Mouse (Mus musculus) ES-E14 (cell line): ENCODE data around the gene Gm49395.

ENCODE experiments used
- CHD2 ChIP-seq: IDR thresholded peaks from 2 replicates; pipeline ENCODE4 v1.6.1; 2014; ENCODE audit warnings: mild to moderate bottlenecking, low read depth, low read length, inconsistent platforms
- HCFC1 ChIP-seq: IDR thresholded peaks from 2 replicates; pipeline ENCODE4 v1.6.1; 2012; ENCODE audit warnings: low read length, inconsistent platforms, borderline replicate concordance; ENCODE audit not compliant: insufficient read depth
- MAFK ChIP-seq: IDR thresholded peaks from 2 replicates; pipeline ENCODE4 v1.6.1; 2014; ENCODE audit warnings: mild to moderate bottlenecking, low read depth, low read length, inconsistent platforms; ENCODE audit not compliant: insufficient read depth
- ZNF384 ChIP-seq: IDR thresholded peaks from 2 replicates; pipeline ENCODE4 v1.6.1; 2012; ENCODE audit warnings: low read depth, low read length, inconsistent platforms

GRCm38 (mm10) chr13:115090977-115091445 lies 10.7 kb downstream of the Gm49395 start:
- TF ChIP-seq ZNF384: no peak
- TF ChIP-seq MAFK: no peak
- no peak for TF ChIP-seq CHD2
- TF ChIP-seq HCFC1: no peak
